Mouse (Mus musculus) effector memory CD4-positive, alpha-beta T cell, adult 7 months (primary cell): ENCODE measurements around the gene Olfr397. TPM values are rescaled to one million over a fixed set of nuclear protein-coding genes. Genes with fewer than 3 reads are reported as not detected.

ENCODE experiments used
- polyA plus RNA-seq: library from polyadenylated mRNA; unstranded; fragments of 100-300 nt; shearing (Covaris generic); gene quantifications from one replicate; pipeline ENCODE4 v1.2.1, GENCODE M21; 2017

The Olfr397 gene
- polyA plus RNA-seq = not detected

DNA sequence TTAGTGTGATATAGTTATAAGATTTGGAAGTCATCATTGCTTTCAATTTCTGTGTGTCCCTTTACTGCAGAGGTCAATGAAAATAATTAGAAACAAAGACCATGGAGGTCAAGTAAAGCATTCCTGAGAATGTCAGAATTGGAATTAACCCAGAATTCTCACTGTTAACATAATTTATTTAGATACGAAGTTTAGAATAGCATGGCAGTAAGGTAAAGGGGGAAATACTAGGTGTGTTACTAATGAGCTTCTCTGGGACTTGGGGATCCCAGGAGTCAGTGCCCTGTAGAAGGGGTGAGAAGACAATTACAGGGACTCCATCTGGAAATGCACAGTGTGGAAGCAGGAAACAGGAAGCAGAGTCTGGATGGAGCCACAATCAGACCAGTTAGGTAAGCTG is at the start of gene Olfr397:
TSS of gene Olfr397 (plus strand) at position 301 of the 400 bp plus-strand sequence.

DNA sequence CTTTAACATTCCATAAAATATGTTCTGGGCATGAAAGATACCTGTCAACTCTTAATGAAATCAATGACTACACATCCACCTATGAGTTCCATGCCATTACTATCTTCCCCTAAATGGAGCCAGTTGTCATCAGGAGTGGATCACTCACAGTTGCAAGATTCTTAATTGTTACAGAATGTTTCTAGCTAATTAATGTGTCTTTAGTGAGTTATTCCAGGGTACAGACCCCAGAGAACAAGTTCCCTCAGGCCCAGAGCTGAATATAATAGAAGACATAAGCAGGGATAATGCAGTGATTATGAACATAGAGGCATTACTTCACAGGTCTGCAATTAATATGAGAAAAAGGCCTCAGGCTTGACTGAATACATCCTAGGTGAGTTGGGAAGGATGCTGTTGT is 24.2 kb upstream of the Olfr397 start, which contains the start of gene Olfr23:
TSS of gene Olfr23 (plus strand) at position 301 of the 400 bp plus-strand sequence.

DNA sequence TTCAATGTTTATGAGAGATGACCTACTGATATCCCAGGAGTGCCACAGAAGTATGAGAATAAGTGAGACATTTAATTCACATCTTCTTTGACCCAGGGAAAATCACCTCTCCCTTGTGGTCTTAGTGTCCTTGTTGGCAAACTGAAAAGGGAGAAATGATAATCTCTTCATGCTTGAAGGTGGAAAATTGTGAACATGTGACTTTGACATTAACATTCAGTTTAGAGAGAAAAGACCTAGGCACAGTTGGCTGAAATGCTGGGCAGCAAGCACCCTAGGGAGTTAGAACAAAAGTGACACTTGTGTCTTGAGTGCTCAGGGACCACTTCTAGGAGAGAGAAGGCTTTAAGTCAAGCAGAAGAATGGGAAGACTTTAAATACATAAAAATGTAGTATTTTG is 29.7 kb downstream of the Olfr397 start, which contains the start of gene Olfr398:
TSS of gene Olfr398 (minus strand) at position 101 of the 400 bp plus-strand sequence.

Other genes with a start within 250 kb of the Olfr397 start
- not detected for gene Olfr389, start 180.1 kb upstream of the Olfr397 start, polyA plus RNA-seq
- not detected for gene Olfr390, start 177.9 kb upstream of the Olfr397 start, polyA plus RNA-seq
- not detected for gene Olfr391-ps, start 157.8 kb upstream of the Olfr397 start, polyA plus RNA-seq
- 0.27 TPM for gene Olfr392, start 143.8 kb upstream of the Olfr397 start, polyA plus RNA-seq
- not detected for gene Olfr393, start 109.4 kb upstream of the Olfr397 start, polyA plus RNA-seq
- gene Olfr394, start 70.0 kb upstream of the Olfr397 start, polyA plus RNA-seq = not detected
- not detected for gene Olfr395, start 51.5 kb upstream of the Olfr397 start, polyA plus RNA-seq
- gene Olfr23, start 24.1 kb upstream of the Olfr397 start, polyA plus RNA-seq = not detected
- gene Olfr398, start 29.6 kb downstream of the Olfr397 start, polyA plus RNA-seq = 0.07 TPM
- gene Olfr139, start 95.7 kb downstream of the Olfr397 start, polyA plus RNA-seq = not detected
- gene Olfr399, start 95.8 kb downstream of the Olfr397 start, polyA plus RNA-seq = not detected
- not detected for gene Zfp616, start 109.1 kb downstream of the Olfr397 start, polyA plus RNA-seq
- gene Olfr401, start 152.9 kb downstream of the Olfr397 start, polyA plus RNA-seq = not detected
- gene Olfr402, start 192.7 kb downstream of the Olfr397 start, polyA plus RNA-seq = not detected
- not detected for gene Olfr403, start 225.4 kb downstream of the Olfr397 start, polyA plus RNA-seq